Mouse (Mus musculus) monocyte, adult 5-6 weeks (primary cell): ENCODE results near the gene Igfbp6. TPM values are rescaled to one million over a fixed set of nuclear protein-coding genes. Genes with fewer than 3 reads are reported as not detected.
"Not testable (repeated sequence)": the region's sequence is repeated elsewhere in the genome, so short reads cannot be mapped to it uniquely, and the experiment has no call there.

Source experiments
- ATAC-seq: fragments of 153-309, 156-312 bp; replicated peaks from 2 replicates; pipeline ENCODE4 v1.8.0; 2017; ENCODE audit warnings: mild to moderate bottlenecking; ENCODE audit not compliant: low TSS enrichment, insufficient number of reproducible peaks, severe bottlenecking, poor library complexity, low FRiP score
- total RNA-seq: library from RNA; stranded (forward); fragments of 200-1000, 200-491, 200-594 nt; gene quantifications from 3 replicates; pipeline ENCODE4 v1.2.3, GENCODE M21; 2017

The Igfbp6 gene
- total RNA-seq, 1 experiment from 2014 or later = 0.38 TPM

DNA sequence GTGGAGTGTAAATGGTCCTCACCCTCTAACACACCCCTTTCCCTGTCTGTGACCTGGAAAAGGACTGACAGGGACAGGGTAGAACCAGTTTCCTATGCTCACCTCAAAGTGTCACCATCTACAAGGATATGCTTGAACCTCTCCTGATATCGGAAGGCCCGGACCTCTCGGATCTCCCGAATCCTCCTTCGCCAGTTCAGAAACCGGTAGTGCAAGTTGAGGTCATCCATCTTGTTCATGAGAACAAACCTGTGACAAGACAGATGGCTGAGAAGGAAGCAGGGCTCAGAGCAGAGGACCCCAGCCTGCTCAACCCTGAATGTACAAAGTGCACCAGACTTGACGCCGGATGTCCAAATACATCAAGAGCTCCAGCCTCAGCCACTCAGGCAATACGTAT is 10.8 kb upstream of the Igfbp6 start:
- ATAC-seq = no peak

DNA sequence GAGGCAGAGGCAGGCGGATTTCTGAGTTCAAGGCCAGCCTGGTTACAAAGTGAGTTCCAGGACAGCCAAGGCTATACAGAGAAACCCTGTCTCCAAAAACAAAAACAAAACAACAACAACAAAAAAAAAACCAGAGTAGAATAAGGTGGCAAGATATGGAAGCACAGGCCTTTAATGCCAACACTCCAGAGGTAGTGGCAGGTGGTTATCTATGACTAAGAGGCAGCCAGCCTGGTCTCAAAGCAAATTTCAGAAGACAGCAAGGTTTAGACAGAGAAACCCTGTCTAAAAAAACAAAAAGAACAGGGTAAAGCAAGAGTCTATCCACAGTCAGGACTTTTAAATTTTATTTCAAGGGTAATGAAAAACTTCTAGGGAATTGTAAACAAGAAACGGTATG is 9.5 kb upstream of the Igfbp6 start:
- ATAC-seq = no peak

DNA sequence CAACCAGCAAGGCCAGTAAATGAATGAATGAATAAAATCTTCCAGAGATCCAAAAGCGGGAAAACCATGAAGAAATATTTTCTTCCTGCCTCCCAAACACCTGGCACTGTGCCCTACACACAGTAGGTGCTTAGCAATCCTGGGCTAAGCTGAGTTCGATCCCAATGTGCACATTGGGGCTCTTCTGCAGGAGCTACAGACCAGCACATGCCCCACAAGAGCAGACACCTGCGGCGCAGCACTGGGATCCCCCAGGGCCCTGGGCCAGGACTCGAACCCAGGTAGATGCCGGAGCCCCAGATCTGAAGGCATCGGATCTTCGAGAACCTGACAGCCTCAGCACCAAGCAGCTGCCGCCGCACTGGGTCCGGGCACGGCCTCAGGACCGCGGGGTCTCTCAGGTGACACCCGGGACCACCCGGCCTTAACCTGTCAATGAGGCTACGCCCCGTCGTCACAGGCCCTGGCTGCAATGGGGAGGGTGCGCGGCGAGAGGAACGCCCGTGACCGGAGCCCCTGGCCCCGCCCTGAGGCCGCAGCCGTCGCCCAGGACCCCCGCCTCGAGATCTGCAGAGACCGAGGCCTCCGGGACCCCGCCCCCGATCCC is 8.5 kb upstream of the Igfbp6 start:
- ATAC-seq = no peak

DNA sequence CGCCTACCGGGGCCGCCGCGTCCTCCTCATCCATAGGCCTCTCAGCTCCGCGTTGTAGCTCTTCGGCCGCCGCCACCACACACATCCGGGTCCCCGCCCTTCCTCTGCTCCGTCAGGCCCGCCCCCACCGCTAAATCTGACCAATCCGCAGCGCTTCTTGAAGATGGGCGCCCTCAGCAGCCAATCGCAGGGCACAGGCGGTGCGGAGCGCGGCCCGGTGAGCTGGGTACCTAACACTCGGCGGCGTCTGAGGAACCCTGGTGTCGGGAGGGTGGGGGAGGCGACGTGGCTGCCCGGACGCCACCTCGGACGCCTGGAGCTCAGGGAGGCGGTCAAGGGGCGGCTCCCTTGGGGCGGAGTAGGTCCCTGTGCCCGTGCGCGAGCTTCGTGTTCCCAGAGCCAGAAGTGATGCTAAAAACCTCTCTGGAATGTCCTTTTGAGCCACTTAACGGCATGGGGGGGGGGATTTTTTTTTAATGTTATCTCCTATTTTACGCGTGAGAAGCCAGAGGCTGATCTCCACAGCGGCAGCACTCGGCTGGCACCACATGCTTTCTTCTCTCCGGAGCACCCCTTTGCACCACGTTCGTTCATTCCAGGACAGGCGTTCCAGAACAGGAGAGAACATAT is 7.9 kb upstream of the Igfbp6 start, which contains the start of gene Spryd3:
Gene Spryd3, minus strand, starts transcription at position 106 of the 630 bp plus-strand sequence.
- peak; percentile 99 for ATAC-seq

DNA sequence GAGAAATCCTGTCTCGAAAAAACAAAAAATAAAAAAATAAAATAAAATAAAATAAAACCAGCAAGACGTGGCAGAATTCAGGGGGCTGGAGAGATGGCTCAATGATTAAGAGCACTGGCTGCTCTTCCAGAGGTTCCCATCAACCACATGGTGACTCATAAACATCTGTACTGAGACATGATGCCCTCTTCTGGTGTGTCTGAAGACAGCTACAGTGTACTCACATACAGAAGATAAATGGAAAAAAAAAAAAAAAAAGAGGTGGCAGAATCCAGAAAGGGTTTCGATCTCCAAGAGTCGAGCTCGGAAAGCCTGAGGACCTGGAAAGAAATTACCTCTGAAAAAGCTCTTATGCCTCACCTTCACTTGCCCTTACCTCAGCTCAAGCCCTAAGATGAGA is 3.0 kb upstream of the Igfbp6 start:
- no peak for ATAC-seq

DNA sequence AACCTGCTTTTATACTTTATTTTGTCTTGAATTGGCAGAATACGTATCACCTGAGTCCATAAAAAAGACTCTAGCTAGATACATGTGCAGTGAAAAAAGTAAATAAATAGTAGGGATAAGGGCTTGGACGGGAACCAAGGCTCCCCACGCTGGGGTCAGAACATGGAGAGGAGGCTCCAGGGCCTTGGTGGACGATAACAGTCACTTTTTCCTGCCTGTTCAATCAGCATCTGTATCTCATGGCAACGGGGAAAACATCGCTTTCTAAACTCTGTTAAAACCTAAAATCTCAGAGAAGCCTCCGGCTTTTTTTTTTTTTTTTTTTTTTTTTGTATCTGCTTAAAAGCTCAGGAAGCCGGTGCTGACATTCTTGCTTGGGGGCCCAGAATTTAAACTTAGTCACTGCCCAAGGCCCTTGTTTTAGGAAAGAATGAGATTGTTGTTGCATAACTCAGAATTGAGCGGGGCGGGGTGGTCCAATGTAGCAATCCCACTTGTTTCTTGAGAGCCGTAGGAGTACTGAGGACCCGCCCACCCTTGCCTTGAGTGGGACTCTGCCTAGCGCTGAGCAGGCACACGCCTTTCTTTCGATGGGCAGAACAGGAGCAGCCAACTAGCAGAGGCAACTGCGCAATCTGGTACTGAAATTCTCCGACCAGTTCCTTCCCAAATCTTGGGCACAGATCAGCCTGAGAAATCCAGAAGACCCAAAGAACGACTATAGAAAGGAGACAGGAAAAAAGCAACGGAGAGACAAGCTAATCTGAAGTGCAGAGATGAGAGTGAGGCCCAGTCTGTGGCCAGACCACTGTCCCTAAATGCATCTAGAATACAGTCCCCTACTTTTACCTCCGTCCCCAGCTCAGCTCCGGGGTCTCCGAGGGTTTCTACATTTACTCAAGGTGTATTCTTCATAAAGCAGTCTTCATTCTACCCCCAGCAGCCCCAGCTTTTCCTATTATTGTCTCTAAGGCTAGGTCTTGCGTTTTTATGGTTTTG is 949 bp upstream of the Igfbp6 start:
- ATAC-seq = no peak

DNA sequence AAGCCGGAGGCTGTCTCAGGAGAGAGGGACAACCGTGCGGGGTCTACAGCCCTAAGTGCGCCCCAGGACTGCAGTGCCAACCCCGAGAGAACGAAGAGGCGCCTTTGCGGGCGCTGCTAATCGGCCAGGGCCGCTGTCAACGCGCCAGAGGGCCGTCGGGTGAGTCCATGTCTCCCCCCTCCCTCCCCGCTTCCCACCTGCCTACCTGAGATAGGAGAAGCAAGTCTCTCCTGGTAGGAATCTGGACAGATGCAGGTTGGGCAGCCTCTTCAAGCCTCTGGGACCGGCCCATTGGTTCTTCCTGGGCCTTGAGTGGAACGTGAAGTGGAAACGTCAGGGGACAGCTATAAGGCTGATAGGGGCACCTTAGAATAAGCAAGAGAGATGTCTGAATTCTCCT is 564 bp downstream of the Igfbp6 start:
- no peak for ATAC-seq

DNA sequence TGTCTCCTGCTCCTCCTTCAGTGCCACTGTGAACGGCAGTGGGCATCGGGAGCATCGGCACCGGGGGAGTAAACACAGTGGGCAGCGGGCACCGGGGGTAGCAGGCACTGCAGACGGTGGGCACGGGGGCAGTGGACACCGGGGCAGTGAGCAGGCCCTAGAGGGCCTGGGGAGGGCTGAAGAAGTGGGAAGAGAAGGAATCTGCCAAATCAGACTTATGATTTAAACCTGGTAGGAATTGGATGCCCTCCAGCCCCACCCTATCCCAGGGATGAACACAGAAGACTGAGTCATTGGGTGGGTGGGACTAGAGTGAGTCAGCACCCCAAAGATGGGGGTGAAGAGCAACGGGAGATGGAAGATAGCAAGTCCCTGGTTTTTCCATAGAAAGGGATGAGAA is 1.2 kb downstream of the Igfbp6 start:
- no peak for ATAC-seq

DNA sequence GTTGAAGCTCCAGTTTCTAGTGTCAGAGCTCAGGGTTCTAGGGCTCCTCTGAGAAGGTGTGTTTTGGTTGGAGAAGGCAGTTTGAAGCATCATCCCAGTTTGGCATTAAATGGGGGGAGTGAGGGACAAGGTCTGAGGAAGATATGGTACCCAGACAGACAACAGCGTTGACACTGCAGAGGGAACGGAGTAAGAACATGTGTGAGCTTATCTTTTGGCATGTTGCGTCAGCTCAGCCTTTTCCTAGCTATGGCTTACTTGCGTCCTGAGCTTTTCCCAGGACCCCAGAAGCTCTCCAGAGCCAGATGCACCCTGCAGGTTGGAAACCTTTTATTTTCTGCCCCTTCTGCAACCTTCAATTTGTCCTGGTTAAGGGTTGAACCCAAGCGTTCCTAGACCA is 1.9 kb downstream of the Igfbp6 start:
- no peak for ATAC-seq

DNA sequence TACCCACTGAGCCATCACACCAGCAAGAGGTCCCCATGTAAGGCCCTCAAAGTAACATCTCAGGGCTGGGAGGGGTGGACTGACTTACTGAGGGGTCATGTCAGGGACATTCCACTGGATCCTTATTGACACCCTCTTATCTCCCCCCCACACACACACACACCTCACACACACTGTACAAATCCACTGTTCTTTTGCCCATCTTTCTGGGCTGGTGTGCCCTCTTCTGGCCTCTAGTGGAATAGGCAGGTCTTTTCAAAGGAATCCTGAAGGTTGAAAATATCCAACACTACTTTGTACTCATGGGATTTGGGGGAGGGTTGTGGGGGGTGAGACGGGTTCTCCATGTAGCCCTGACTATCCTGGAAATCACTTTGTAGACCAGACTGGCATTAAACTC is 2.7 kb downstream of the Igfbp6 start:
- ATAC-seq = no peak

DNA sequence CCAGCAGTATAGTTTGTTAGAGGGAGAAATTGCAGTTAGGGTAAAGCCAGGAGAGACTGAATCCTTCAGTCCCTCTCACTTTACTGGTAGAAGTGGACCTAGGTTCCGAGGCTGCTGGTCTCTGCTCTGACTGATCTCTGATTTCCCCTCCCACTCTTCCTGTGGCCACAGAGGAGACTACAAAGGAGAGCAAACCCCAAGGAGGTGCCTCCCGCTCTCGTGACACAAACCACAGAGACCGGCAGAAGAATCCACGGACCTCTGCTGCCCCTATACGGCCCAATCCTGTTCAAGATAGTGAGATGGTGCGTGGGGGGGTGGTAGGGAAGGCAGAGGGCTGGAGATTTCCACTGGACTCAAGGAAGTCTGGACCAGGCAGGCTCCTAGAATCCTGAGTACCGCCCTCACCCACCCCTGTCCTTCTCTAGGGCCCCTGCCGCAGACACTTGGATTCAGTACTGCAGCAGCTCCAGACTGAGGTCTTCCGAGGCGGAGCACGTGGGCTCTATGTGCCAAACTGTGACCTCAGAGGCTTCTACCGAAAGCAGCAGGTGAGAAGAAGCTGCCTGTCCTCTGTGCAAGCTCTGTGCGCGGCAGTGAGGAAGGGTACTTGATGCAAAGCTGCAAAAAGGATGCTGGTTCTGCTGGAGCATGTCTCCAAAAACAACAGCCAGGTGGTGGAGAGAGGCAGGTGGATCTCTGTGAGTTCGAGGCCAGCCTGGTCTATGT is 3.7 kb downstream of the Igfbp6 start:
- ATAC-seq = no peak

DNA sequence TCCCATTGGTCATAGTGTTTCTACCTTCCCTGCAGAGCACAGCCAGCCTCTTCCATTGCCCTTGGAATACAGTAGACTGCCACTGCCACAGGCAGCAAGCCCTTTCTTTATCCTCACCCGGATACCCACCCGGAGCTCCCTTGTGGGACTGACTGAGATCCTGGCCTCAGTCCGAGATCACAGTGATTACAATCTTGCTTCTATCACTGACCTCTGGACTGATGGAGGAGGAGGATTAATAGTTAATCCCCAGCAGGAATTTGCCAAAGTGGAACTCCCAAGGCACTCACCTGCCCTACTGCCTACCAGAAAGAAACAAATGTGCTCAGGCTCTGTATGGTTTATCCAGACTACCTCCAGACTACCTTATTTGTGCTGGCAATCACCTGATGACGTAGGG is 5.4 kb downstream of the Igfbp6 start:
- ATAC-seq = no peak

DNA sequence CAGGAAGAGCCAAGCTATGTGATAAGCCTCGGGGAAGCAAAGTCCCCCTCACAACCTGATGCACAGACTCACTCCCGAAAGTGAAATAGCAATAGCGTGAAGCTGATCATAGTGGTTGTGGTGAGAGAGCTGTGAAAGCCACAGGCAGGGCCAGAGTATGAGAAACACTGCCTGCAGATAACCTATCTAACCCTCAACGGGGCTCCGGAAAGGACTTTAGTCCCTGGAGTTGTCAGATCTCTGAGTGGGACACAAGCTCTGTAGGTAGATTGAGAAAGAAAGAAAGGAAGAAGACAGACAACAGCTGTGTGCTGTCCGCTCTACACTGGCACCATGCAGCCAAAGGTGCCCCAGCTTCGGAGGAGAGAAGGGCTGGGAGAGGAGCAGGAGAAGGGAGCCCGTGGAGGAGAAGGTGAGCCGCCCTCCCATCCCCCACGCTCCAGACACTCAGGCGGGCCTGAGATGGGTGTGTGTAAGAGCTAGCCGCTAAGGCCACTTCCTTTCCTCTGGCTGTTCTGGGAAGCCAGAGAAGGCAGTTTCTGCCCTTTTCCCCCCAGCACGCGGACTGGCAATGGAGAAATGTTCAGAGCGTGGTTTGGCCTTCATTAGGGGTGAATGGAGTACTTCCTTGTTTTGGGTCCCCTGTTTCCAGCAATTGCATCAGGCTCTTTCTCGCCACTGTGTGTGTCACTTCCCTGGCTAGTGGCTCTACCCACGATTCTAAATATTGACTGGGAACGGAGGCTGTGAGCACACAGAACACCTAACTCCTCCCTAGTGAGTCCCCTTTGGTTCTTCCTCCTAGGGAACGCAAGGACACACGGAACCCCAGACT is 6.4 kb downstream of the Igfbp6 start, which contains the start of gene Soat2:
Gene Soat2, plus strand, starts transcription at position 226 of the 835 bp plus-strand sequence.
- peak; percentile 82 for ATAC-seq

DNA sequence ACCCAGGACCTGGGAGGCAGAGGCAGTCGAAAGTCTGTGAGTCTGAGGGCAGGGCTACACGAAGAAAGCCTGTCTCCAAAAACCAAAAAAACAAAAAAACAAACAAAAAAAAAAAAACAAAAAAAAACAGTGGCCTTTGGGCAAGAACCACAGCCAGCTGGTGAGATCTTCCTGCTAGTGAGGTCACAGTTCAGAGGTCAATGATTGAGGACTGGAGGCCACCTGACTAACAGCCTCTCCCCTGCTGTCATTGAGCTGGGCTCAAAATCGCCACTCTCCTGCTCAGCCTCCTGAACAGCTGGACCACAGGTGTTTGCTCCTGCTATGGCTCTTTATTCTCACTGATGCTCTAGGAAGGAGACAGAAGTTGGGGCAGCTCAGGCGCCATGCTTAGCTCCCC is 8.5 kb downstream of the Igfbp6 start:
- no peak for ATAC-seq

DNA sequence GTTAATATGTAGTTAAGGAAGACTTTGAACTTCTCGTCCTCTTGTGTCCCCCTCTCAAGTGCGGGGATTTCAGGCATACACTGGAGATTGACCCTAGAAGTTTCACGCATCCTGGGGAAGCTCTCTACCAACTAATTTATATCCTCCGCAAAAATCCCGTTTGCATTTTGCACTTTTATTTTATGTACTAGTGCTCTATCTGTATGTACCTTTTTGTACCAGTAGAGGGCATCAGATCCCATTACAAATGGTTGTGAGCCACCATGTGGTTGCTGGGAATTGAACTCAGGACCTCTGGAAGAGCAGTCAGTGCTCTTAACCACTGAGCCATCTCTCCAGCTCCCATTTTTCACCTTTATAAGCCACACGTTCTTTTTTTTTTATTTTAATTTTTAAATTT is 10.8 kb downstream of the Igfbp6 start:
- not testable (repeated sequence) for ATAC-seq

DNA sequence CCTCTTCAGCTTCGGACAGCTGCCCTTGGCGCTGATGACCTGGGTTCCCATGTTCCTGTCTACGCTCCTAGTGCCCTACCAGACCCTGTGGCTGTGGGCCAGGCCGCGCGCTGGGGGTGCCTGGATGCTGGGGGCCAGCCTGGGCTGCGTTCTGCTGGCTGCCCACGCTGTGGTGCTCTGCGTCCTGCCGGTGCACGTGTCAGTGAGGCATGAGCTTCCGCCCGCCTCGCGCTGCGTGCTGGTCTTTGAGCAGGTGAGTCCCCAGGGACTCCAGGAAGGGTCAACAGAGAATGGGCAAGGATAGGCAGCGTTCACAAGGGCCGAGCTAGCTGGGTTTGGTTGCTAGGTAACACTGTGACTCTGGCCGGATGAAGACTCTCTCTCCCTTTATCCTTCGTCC is 12.7 kb downstream of the Igfbp6 start:
- ATAC-seq = no peak

DNA sequence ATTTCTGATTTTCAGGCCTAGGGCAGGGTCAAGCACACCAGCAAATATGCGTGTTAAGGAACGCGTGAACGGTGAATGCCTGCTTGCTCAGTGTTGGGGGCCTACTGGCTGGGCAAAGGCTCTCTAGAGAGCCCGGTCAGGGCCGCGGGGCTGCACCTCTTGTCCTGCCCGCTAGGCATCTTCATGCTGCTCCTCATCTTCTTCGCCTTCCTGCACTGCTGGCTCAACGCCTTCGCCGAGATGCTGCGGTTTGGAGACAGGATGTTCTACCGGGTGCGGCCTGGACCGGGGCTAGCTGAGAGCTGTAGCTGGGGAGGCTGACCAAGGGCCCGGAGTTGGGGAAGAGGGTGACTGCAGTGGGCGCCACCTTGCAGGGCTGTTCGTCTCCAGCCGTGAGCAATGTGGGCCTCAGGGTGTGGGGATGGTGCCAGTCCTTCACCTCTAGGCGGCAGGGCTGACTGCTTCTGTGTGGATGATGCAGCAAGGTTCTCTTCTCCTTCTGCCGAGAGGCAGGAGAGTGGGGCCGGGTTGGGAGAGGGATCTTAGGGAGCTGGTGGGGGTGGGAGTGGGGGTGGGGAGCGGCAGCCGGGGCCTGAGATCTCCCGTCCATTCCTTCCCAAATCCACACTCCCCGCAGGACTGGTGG is 16.4 kb downstream of the Igfbp6 start:
- no peak for ATAC-seq
